Mouse (Mus musculus) ES-E14 (cell line): ENCODE data around the gene Ccnd1.
A peak's percentile ranks its signal among the peaks of the same experiment; 100 is the strongest.

ENCODE experiments used
- MAFK ChIP-seq: IDR thresholded peaks from 2 replicates; pipeline ENCODE4 v1.6.1; 2014; ENCODE audit warnings: mild to moderate bottlenecking, low read depth, low read length, inconsistent platforms; ENCODE audit not compliant: insufficient read depth
- ZC3H11A ChIP-seq: IDR thresholded peaks from 2 replicates; pipeline ENCODE4 v1.6.1; 2012; ENCODE audit warnings: low read depth, mild to moderate bottlenecking, inconsistent platforms, low read length, borderline replicate concordance
- ZNF384 ChIP-seq: IDR thresholded peaks from 2 replicates; pipeline ENCODE4 v1.6.1; 2012; ENCODE audit warnings: low read depth, low read length, inconsistent platforms

GRCm38 (mm10) chr7:144888564-144889299 lies 51.0 kb downstream of the Ccnd1 start:
- TF ChIP-seq MAFK (no peak), ZNF384 (0 out of 2 replicates have a peak, but pooled peaks have one; percentile 26), ZC3H11A (no peak)
